Mouse (Mus musculus) C2C12 (cell line): ENCODE data around the gene Nox1.

Source experiments
- CEBPB ChIP-seq: IDR thresholded peaks from one replicate; pipeline ENCODE4 v1.6.1; 2011; ENCODE audit warnings: low read depth, mild to moderate bottlenecking, control low read depth, moderate library complexity
- CTCF ChIP-seq: IDR thresholded peaks from one replicate; pipeline ENCODE4 v1.5.1; 2011; ENCODE audit not compliant: control insufficient read depth, insufficient read depth, insufficient read length
- MAX ChIP-seq: IDR thresholded peaks from one replicate; pipeline ENCODE4 v1.6.1; 2011; ENCODE audit warnings: mild to moderate bottlenecking, control low read depth
- USF1 ChIP-seq: IDR thresholded peaks from one replicate; pipeline ENCODE4 v1.6.1; 2011; ENCODE audit warnings: low read depth, mild to moderate bottlenecking, control low read depth, moderate library complexity

- no peak for TF ChIP-seq CTCF
- TF ChIP-seq USF1, result no peak
- no peak for TF ChIP-seq CEBPB
- TF ChIP-seq MAX, result no peak
Observed at GRCm38 (mm10) chrX:134158151-134158550, 63.6 kb downstream of the Nox1 start.
